Mouse (Mus musculus) embryo, embryonic 9.5 days (tissue): ENCODE results near the gene Cux1.

ENCODE experiments used
- DNase-seq: peaks from one replicate; pipeline ENCODE4 v3.0.0-alpha.2; 2017; ENCODE audit errors: extremely low spot score

Gene Cux1

GRCm38 (mm10) chr5:136427121-136427771 lies 140.0 kb downstream of the Cux1 start:
- DNase-seq, result no peak

- DNase-seq, result no peak
Measured at GRCm38 (mm10) chr5:136422948-136423347, 144.3 kb downstream of the Cux1 start.

- no peak for DNase-seq
Measured at GRCm38 (mm10) chr5:136421885-136422284, 145.4 kb downstream of the Cux1 start.

- no peak for DNase-seq
Measured at GRCm38 (mm10) chr5:136421316-136421715, 146.0 kb downstream of the Cux1 start.

- DNase-seq, result no peak
Measured at GRCm38 (mm10) chr5:136420342-136420741, 146.9 kb downstream of the Cux1 start.

GRCm38 (mm10) chr5:136417891-136418290 lies 149.4 kb downstream of the Cux1 start:
- no peak for DNase-seq

- DNase-seq, result no peak
Measured at GRCm38 (mm10) chr5:136414479-136414878, 152.8 kb downstream of the Cux1 start.

GRCm38 (mm10) chr5:136410681-136411181 lies 156.6 kb downstream of the Cux1 start:
- no peak for DNase-seq

- DNase-seq, result no peak
Measured at GRCm38 (mm10) chr5:136406357-136406756, 160.9 kb downstream of the Cux1 start.

GRCm38 (mm10) chr5:136403565-136403961 lies 163.7 kb downstream of the Cux1 start:
- peak; percentile 17 for DNase-seq

- no peak for DNase-seq
Measured at GRCm38 (mm10) chr5:136402622-136403564, 164.4 kb downstream of the Cux1 start.

- no peak for DNase-seq
Measured at GRCm38 (mm10) chr5:136398706-136399105, 168.6 kb downstream of the Cux1 start.

GRCm38 (mm10) chr5:136396699-136397098 lies 170.6 kb downstream of the Cux1 start:
- no peak for DNase-seq

GRCm38 (mm10) chr5:136396256-136396655 lies 171.0 kb downstream of the Cux1 start:
- no peak for DNase-seq

GRCm38 (mm10) chr5:136395600-136396195 lies 171.6 kb downstream of the Cux1 start:
- DNase-seq, result no peak

- DNase-seq, result no peak
Measured at GRCm38 (mm10) chr5:136394517-136395212, 172.6 kb downstream of the Cux1 start.

- no peak for DNase-seq
Measured at GRCm38 (mm10) chr5:136393621-136394020, 173.7 kb downstream of the Cux1 start.

GRCm38 (mm10) chr5:136386757-136387156 lies 180.5 kb downstream of the Cux1 start:
- DNase-seq, result no peak

GRCm38 (mm10) chr5:136385161-136385560 lies 182.1 kb downstream of the Cux1 start:
- DNase-seq, result no peak

GRCm38 (mm10) chr5:136382261-136383005 lies 184.9 kb downstream of the Cux1 start:
- DNase-seq, result no peak

GRCm38 (mm10) chr5:136379405-136379804 lies 187.9 kb downstream of the Cux1 start:
- DNase-seq, result no peak
